Mouse (Mus musculus) layer of hippocampus, adult 18-20 months (tissue): ENCODE measurements around the gene Dhrs2. TPM values are rescaled to one million over a fixed set of nuclear protein-coding genes. Genes with fewer than 3 reads are reported as not detected.

Experiments
- DNase-seq, 2 experiments: peaks; one replicate each; pipeline ENCODE4 v3.0.0; 2022; ENCODE audit warnings: low spot score in 2 of 2
- total RNA-seq, 2 experiments: library from RNA; stranded (reverse); gene quantifications; 2 replicates each; pipeline ENCODE4 v1.2.3; 2021

Gene Dhrs2
- total RNA-seq, 2 experiments from 2014 or later, result not detected

GRCm38 (mm10) chr14:55247181-55247580, 25.4 kb downstream of the Dhrs2 start:
- DNase-seq, result no peak

- DNase-seq, result no peak
Observed at GRCm38 (mm10) chr14:55248284-55248683, 26.5 kb downstream of the Dhrs2 start.

- no peak for DNase-seq
Observed at GRCm38 (mm10) chr14:55253580-55253979, 31.8 kb downstream of the Dhrs2 start.

- no peak for DNase-seq
Observed at GRCm38 (mm10) chr14:55255443-55255842, 33.6 kb downstream of the Dhrs2 start.

DNA sequence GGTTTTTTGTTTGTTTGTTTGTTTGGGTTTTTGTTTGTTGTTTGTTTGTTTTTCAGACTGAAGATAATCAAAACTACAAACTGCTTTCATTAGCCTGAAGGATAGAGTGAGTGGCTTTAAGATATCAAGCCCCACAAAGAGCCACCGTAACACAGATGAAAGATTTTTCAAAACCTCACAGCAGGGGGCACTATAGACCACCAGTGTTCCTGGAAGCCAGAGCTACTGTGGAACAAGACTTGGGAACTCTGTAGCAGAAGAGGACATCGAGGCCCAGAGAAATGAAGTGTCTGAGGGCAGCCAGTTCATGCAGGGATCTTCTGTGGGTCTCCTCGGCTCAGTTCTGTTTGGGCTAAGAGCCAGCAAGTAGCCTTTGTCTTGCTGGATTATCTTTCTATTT, 49.4 kb downstream of the Dhrs2 start:
- peak; percentile 55 to 88 for DNase-seq

GRCm38 (mm10) chr14:55273023-55273422, 51.2 kb downstream of the Dhrs2 start:
- no peak for DNase-seq

- DNase-seq, result no peak
Observed at GRCm38 (mm10) chr14:55274810-55275209, 53.0 kb downstream of the Dhrs2 start.

GRCm38 (mm10) chr14:55279322-55280069, 57.7 kb downstream of the Dhrs2 start:
- no peak for DNase-seq

Other genes with a start within 250 kb of the Dhrs2 start
- not detected for gene Gm17428, start 245.1 kb upstream of the Dhrs2 start, total RNA-seq
- 10 to 100 TPM; 10.1 to 14.4 TPM for gene Myh7, start 227.4 kb upstream of the Dhrs2 start, total RNA-seq
- 10 to 100 TPM; 30.2 to 32.7 TPM for gene Ngdn, start 206.6 kb upstream of the Dhrs2 start, total RNA-seq
- 10 to 100 TPM; 52.9 to 58.5 TPM for gene Zfhx2, start 129.7 kb upstream of the Dhrs2 start, total RNA-seq
- gene Thtpa, start 127.2 kb upstream of the Dhrs2 start, total RNA-seq, result 10 to 100 TPM; 17.8 to 18.3 TPM
- 10 to 100 TPM; 11.3 to 14.9 TPM for gene Ap1g2, start 115.4 kb upstream of the Dhrs2 start, total RNA-seq
- 100 to 1,000 TPM; 423 to 433 TPM for gene Jph4, start 105.1 kb upstream of the Dhrs2 start, total RNA-seq